Mouse (Mus musculus) bone marrow macrophage, adult 2 months (primary cell): ENCODE data around the gene Hivep2.

Experiments
- CTCF ChIP-seq: IDR thresholded peaks from 2 replicates; pipeline ENCODE4 v1.5.1; 2012; ENCODE audit warnings: low read depth, mild to moderate bottlenecking, low read length, moderate library complexity
- POLR2A ChIP-seq: IDR thresholded peaks from 2 replicates; pipeline ENCODE4 v1.6.1; 2012; ENCODE audit warnings: mild to moderate bottlenecking, low read depth, low read length, borderline replicate concordance

- TF ChIP-seq CTCF (no peak), POLR2A (no peak)
These were observed 66.7 kb downstream of the Hivep2 start for GRCm38 (mm10) chr10:14032532-14032931.
